Mouse (Mus musculus): ENCODE measurements around the gene Gnpat. TPM values are rescaled to one million over a fixed set of nuclear protein-coding genes. Genes with fewer than 3 reads are reported as not detected.

The Gnpat gene
- polyA plus RNA-seq, 2 experiments = 94.8 to 95.1 TPM

GRCm38 (mm10) chr8:124869708-124870107 is 6.9 kb downstream of the Gnpat start:
- Histone ChIP-seq H3K9me3 (ENCODE audit: control insufficient read depth, low read length) (no peaks in the 10 kb centered on the region), H3K4me1 (ENCODE audit: control insufficient read depth, insufficient read depth, low read length) (0 out of 2 replicates have a peak, but pooled peaks cover 3% of the 10 kb centered on the region), H3K4me3 (replicated peaks; ENCODE audit: low read length) (no peak overlapping the region), H3K4me2 (replicated peaks; ENCODE audit: low read depth, low read length, severe bottlenecking) (no peak overlapping the region), H3K27ac (replicated peaks; ENCODE audit: low read depth, low read length) (no peak overlapping the region), H3K9ac (ENCODE audit: low read depth, low read length, severe bottlenecking) (no peak overlapping the region), H3K36me3 (ENCODE audit: control insufficient read depth, insufficient read depth, low read length) (peaks cover 40% of the 10 kb centered on the region), H3K27me3 (ENCODE audit: control insufficient read depth, insufficient read depth, low read length) (no peaks in the 10 kb centered on the region)
- DNase-seq (ENCODE audit: low spot score) (no peak), ATAC-seq (ENCODE audit: low FRiP score, low read depth) (no peak)
- TF ChIP-seq POLR2A (IDR thresholded peaks at IDR 0.05; ENCODE audit: borderline replicate concordance, extremely low read depth, insufficient read depth, insufficient read length) = no peak
- WGBS = 67% methylated on average over 6 of the region's 6 CpGs

DNA sequence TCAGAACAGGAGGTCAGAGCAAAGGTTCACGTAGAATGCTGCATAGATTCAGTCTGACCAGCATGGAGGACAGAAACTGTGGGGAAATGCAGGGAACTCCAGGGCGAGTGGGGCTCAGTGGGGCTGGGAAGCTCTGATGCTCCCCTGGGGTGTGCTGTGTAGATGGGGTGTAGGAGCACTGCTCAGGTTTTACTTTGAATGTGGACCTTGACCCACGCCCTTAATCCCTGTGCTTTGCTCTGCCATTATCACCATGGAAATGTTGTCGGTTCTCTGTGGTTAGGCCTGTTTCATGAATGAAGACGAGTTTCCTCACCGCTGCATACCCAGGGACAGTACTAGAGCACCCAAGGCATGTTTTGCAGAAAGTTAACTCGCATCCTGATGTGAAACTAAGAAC is 8.6 kb downstream of the Gnpat start:
- no peaks in the 10 kb centered on the region for H3K9me3 ChIP-seq (ENCODE audit: control insufficient read depth, low read length)

GRCm38 (mm10) chr8:124872081-124872480 is 9.2 kb downstream of the Gnpat start:
- H3K4me2 ChIP-seq (replicated peaks; ENCODE audit: low read depth, low read length, severe bottlenecking) = no peak overlapping the region
- H3K4me3 ChIP-seq (replicated peaks; ENCODE audit: low read length) = no peak overlapping the region
- DNase-seq (ENCODE audit: low spot score) (no peak), ATAC-seq (ENCODE audit: low FRiP score, low read depth) (no peak)
- no peaks in the 10 kb centered on the region for H3K4me1 ChIP-seq (ENCODE audit: control insufficient read depth, insufficient read depth, low read length)
- no peaks in the 10 kb centered on the region for H3K27me3 ChIP-seq (ENCODE audit: control insufficient read depth, insufficient read depth, low read length)
- no peak overlapping the region for H3K9ac ChIP-seq (ENCODE audit: low read depth, low read length, severe bottlenecking)
- WGBS = 95% methylated on average over 7 of the region's 7 CpGs
- H3K27ac ChIP-seq (replicated peaks; ENCODE audit: low read depth, low read length) = no peak overlapping the region
- TF ChIP-seq POLR2A (IDR thresholded peaks at IDR 0.05; ENCODE audit: borderline replicate concordance, extremely low read depth, insufficient read depth, insufficient read length) = no peak
- no peaks in the 10 kb centered on the region for H3K9me3 ChIP-seq (ENCODE audit: control insufficient read depth, low read length)
- H3K36me3 ChIP-seq (ENCODE audit: control insufficient read depth, insufficient read depth, low read length) = peaks cover 62% of the 10 kb centered on the region

More for the DNA sequence above, 8.6 kb downstream of the Gnpat start:
- no peaks in the 10 kb centered on the region for H3K27me3 ChIP-seq (ENCODE audit: control insufficient read depth, insufficient read depth, low read length)
- no peak overlapping the region for H3K4me2 ChIP-seq (replicated peaks; ENCODE audit: low read depth, low read length, severe bottlenecking)
- no peak for TF ChIP-seq POLR2A (IDR thresholded peaks at IDR 0.05; ENCODE audit: borderline replicate concordance, extremely low read depth, insufficient read depth, insufficient read length)
- H3K27ac ChIP-seq (replicated peaks; ENCODE audit: low read depth, low read length) = no peak overlapping the region
- no peak overlapping the region for H3K4me3 ChIP-seq (replicated peaks; ENCODE audit: low read length)
- DNase-seq (ENCODE audit: low spot score) = no peak
- peaks cover 55% of the 10 kb centered on the region for H3K36me3 ChIP-seq (ENCODE audit: control insufficient read depth, insufficient read depth, low read length)
- WGBS = 94% methylated on average over 7 of the region's 7 CpGs
- no peak for ATAC-seq (ENCODE audit: low FRiP score, low read depth)
- no peaks in the 10 kb centered on the region for H3K4me1 ChIP-seq (ENCODE audit: control insufficient read depth, insufficient read depth, low read length)
- H3K9ac ChIP-seq (ENCODE audit: low read depth, low read length, severe bottlenecking) = no peak overlapping the region

DNA sequence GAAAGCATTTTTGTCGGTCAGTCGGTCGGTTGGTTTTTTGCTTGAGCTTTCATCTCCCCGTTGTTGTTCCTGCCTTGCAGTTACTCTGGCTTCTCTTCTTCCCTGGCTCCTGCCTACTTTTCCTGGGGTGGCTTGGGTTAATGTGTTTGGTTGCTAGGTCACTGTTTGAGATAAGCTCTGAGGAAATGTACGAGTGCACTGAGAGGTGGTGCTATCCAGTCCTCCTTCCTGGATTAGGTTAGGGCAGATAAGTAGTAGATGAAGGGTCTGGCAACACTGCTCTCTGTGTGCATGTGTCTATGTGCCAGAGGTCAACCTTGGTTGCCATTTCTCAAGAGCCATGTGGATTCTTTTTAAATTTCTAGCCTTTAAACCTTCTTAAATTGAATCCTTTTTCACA is 9.9 kb downstream of the Gnpat start:
- H3K4me2 ChIP-seq (replicated peaks; ENCODE audit: low read depth, low read length, severe bottlenecking) = no peak overlapping the region
- H3K36me3 ChIP-seq (ENCODE audit: control insufficient read depth, insufficient read depth, low read length) = peaks cover 68% of the 10 kb centered on the region
- no peak overlapping the region for H3K9ac ChIP-seq (ENCODE audit: low read depth, low read length, severe bottlenecking)
- ATAC-seq (ENCODE audit: low FRiP score, low read depth) = no peak
- no peaks in the 10 kb centered on the region for H3K27me3 ChIP-seq (ENCODE audit: control insufficient read depth, insufficient read depth, low read length)
- no peaks in the 10 kb centered on the region for H3K4me1 ChIP-seq (ENCODE audit: control insufficient read depth, insufficient read depth, low read length)
- H3K9me3 ChIP-seq (ENCODE audit: control insufficient read depth, low read length) = no peaks in the 10 kb centered on the region
- no peak overlapping the region for H3K27ac ChIP-seq (replicated peaks; ENCODE audit: low read depth, low read length)
- no peak for DNase-seq (ENCODE audit: low spot score)
- no peak overlapping the region for H3K4me3 ChIP-seq (replicated peaks; ENCODE audit: low read length)
- TF ChIP-seq POLR2A (IDR thresholded peaks at IDR 0.05; ENCODE audit: borderline replicate concordance, extremely low read depth, insufficient read depth, insufficient read length) = no peak
- 90% methylated on average over 5 of the region's 5 CpGs for WGBS

GRCm38 (mm10) chr8:124878141-124878540 is 15.3 kb downstream of the Gnpat start:
- Histone ChIP-seq H3K27ac (replicated peaks; ENCODE audit: low read depth, low read length) (no peak overlapping the region), H3K4me3 (replicated peaks; ENCODE audit: low read length) (no peak overlapping the region), H3K9ac (ENCODE audit: low read depth, low read length, severe bottlenecking) (no peak overlapping the region), H3K9me3 (ENCODE audit: control insufficient read depth, low read length) (no peaks in the 10 kb centered on the region), H3K4me1 (ENCODE audit: control insufficient read depth, insufficient read depth, low read length) (no peaks in the 10 kb centered on the region), H3K36me3 (ENCODE audit: control insufficient read depth, insufficient read depth, low read length) (peaks cover 88% of the 10 kb centered on the region), H3K4me2 (replicated peaks; ENCODE audit: low read depth, low read length, severe bottlenecking) (no peak overlapping the region), H3K27me3 (ENCODE audit: control insufficient read depth, insufficient read depth, low read length) (no peaks in the 10 kb centered on the region)
- no peak for TF ChIP-seq POLR2A (IDR thresholded peaks at IDR 0.05; ENCODE audit: borderline replicate concordance, extremely low read depth, insufficient read depth, insufficient read length)
- WGBS = 79% methylated on average over 5 of the region's 5 CpGs
- DNase-seq (ENCODE audit: low spot score) = no peak
- no peak for ATAC-seq (ENCODE audit: low FRiP score, low read depth)

Data from limb, embryonic 14.5 days (tissue).